Mouse (Mus musculus) frontal cortex, postnatal 10 days (tissue): ENCODE measurements around the gene Mast4.

Source experiments
- DNase-seq, 2 experiments: peaks; one replicate each; pipeline ENCODE4 v3.0.0; 2022; ENCODE audit warnings: low spot score in 2 of 2, mixed read lengths in 1 of 2

Gene Mast4

GRCm38 (mm10) chr13:103052661-103053060 is 281.6 kb downstream of the Mast4 start:
- DNase-seq = no peak

- no peak for DNase-seq
These were observed 285.3 kb downstream of the Mast4 start for GRCm38 (mm10) chr13:103048954-103049353.

GRCm38 (mm10) chr13:103043692-103044091 is 290.6 kb downstream of the Mast4 start:
- DNase-seq = no peak

- no peak for DNase-seq
These were observed 291.3 kb downstream of the Mast4 start for GRCm38 (mm10) chr13:103043011-103043410.

DNA sequence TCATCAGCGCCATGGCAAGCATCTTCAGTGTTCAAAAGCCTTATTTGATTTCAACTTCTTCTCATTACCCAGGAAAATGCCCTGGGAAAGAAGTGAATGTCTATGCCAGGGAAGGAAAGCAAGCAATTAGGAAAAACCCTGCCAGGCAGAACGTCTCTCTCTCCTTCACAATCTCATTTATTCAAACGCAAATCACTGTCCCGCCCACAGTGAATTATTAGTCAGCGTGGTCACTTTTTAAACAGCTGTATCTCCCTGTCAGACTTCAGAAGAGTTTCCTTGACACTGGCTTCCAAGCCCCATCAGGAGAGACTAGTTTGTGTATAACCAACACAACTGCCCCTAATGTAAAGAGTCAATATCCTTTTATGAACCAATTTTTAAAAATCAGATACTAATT is 296.8 kb downstream of the Mast4 start:
- no peak for DNase-seq

- DNase-seq = no peak
These were observed 304.9 kb downstream of the Mast4 start for GRCm38 (mm10) chr13:103029377-103029776.

- no peak for DNase-seq
These were observed 306.7 kb downstream of the Mast4 start for GRCm38 (mm10) chr13:103027456-103028078.

DNA sequence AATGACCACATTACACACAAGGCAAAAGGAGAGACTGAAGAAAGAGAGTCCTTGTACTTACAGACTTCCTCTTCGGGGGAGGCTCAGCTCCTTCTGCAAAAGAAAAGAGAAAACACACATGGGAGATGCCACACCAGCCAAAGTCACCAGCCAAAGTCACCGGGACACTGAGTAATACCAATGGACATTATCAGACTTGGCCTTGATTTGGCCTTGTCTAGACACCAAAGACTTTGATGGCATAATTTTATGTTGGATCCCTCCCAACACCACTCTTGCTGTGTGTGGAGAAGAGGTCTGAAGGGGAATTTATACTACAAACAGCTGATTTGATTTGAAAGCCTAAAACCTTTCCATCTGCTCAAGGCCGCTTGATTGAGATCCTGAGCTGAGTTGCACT is 308.8 kb downstream of the Mast4 start:
- no peak for DNase-seq

DNA sequence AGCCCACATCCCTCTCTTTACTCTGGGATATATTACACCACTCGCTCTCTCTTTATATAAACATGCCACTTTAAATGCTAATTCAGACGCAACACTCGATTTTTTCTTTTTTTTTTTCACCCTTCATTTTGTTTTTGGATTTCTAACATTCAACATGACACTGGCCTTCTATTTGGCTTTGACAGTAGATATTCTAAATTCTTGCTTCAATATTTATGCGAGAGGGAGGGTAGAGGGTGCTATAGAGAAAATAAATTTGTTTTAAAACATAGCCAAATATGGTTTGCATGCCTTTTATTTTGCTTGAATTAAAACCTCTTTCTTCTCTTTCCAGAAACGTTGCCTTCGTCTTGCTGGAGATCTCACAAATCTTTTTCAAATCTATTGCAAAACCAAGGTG is 315.8 kb downstream of the Mast4 start:
- DNase-seq = no peak

GRCm38 (mm10) chr13:103017661-103018060 is 316.6 kb downstream of the Mast4 start:
- DNase-seq = no peak

DNA sequence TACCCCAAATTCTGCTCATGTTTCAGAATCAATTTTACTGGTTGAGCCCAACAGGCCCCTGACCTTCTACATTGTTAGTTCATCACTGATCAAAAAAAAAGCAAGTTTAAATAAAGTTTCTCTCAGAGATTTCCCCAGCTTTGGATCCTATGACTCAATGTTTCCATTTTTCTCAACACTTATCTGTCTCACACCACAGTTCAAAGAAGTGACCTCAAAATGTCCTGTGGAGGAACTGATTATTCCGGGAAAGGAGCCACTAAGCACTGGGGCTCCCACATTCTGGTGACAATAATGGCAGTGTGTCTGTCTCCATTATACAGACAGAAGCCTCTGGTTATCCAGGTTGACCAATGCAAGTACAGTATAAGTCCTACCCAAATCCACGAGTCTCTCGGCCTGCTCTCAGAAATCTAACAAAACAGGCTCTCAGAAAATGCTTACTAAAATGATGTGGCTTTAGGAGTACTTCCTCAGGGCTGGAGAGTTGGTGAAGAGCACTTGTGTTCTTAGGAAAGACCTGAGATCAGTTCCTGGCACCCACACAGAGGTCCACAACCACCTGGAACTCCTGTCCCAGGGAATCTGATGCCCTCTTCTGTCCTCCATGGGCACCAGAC is 319.1 kb downstream of the Mast4 start:
- no peak for DNase-seq

- no peak for DNase-seq
These were observed 319.7 kb downstream of the Mast4 start for GRCm38 (mm10) chr13:103014631-103015030.

GRCm38 (mm10) chr13:103014222-103014621 is 320.1 kb downstream of the Mast4 start:
- no peak for DNase-seq

DNA sequence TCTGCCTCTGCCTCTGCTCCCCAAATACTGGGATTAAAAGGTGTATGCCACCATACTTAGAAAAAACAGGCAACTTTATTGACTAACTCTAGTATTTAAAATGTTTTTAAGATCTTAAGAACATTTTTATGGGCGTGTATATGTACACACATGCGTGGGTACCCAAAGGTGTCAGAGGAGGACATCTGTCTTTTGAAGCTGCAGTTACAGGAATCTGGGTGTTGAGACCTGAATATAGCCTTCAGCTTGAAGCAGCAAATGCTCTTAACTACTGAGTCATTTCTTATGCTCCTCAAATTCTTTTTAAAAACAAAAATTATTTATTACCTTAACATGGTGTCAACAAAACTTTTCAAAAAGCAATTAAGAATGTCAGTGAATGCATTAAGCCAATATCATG is 329.1 kb downstream of the Mast4 start:
- no peak for DNase-seq

GRCm38 (mm10) chr13:103001831-103002230 is 332.5 kb downstream of the Mast4 start:
- no peak for DNase-seq

GRCm38 (mm10) chr13:103000891-103001290 is 333.4 kb downstream of the Mast4 start:
- DNase-seq = no peak

DNA sequence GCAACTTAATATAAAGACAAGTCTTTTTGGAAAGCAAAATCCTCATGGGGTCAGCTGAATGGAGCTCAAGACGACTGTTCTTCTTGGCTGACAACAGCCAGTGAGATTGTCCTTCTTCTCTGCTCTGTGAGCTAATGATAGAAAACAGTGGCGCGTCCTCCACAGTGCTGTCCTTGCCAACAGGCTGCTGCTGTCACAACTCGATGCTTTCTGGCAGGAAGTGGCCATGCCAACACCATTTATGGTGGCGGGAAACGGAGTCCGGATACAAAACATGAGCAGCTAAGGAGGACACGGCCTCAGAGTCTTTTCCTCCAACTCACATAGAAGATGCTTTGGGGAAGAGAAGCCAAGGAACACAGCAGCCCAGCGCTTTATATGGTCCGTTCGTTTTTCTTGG is 340.2 kb downstream of the Mast4 start:
- DNase-seq = no peak

DNA sequence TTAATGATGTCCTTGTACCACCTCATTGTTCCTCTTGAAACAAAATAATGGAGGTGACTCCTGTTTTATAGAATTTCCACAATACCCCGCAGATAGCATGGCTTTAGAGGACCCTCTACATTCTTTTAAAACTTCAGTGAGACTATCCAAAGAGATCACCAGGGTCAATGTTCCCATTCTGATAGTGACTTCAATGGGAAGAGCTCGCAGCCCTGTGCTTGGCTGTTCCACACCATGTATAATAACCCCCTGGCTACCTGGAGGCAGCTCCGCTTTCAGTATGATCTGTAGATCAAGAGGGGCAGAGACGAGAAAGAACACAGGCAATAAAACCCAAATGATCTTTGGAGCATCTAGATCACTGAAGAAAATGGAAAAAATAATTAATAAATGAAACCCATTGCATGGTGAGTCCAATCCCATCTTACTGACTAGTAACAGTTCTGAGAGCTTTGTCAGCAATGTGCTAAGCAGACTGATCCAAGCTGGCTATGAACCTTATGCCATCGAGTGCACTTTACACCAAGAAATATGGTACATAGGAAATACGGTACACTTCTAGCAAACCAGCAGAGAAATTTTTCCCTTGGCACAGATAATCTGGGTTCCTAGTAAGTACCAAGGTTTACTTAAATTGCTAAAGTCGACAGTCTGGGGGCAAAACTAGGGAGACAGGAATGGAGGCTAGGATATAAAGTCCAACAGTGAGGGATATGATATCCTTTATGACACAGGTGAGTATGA is 341.4 kb downstream of the Mast4 start:
- DNase-seq = no peak

DNA sequence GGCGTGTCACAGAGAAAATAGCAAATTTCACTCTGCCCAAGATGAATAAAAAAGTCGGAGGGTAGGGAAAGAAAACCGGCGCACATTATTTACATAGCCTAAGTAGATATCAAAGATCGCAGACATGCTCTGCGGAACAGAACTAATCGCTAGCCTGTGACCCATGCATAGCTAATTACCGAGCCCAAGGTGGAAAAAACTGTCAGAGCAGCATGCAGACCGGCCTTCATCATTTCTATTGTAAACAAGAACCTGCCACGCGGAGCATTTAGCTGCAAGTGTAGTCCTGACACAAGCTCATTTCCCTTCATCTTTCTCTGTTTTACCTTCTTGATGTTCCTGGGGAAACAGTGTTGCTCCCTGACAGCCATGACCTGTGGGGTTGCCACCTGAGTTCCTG is 342.4 kb downstream of the Mast4 start:
- DNase-seq = no peak

GRCm38 (mm10) chr13:102991196-102991595 is 343.1 kb downstream of the Mast4 start:
- DNase-seq = no peak

DNA sequence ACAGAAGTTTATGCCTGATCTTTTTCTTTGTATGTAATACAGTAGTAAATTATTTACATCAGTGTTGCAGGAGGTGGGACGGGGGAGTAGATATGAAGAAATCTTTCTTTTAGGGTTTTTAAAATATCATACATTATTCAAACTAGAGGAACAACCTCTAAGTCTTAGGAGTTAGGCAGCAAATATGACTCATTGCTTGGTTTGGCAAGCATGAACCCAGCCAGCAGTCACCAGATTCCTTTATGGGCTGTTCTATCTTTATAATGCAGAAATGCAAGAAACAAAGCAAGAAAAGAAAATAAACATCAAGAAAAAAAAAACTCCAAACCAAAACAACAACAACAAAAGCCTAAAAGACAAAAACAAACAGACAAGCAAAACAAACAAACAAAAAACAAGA is 344.2 kb downstream of the Mast4 start:
- no peak for DNase-seq

- DNase-seq = no peak
These were observed 344.7 kb downstream of the Mast4 start for GRCm38 (mm10) chr13:102989616-102990015.

- DNase-seq = no peak
These were observed 345.3 kb downstream of the Mast4 start for GRCm38 (mm10) chr13:102988976-102989375.
